Mouse (Mus musculus): Measurements from ENCODE around the gene Spop.

- TF ChIP-seq CTCF (IDR thresholded peaks at IDR 0.05; ENCODE audit: extremely low read depth, insufficient read length, insufficient replicate concordance, low read depth, low read length): no peak
- TF ChIP-seq POLR2A (IDR thresholded peaks at IDR 0.05; ENCODE audit: low read depth, low read length): no peak
Measured at GRCm38 (mm10) chr11:95490104-95490503, 76.2 kb downstream of the Spop start.

Data from small intestine, adult 2 months (tissue).